Mouse (Mus musculus) bone marrow, adult 2 months (tissue): ENCODE measurements around the gene Rmnd5a.

Experiments used
- CTCF ChIP-seq: fragments of 200-500 bp; IDR thresholded peaks from 2 replicates; pipeline ENCODE4 v1.5.1; 2011; ENCODE audit warnings: low read length, control low read depth; ENCODE audit not compliant: control insufficient read depth, insufficient read depth
- POLR2A ChIP-seq: fragments of 200-500 bp; IDR thresholded peaks from 2 replicates; pipeline ENCODE4 v1.6.1; 2011; ENCODE audit warnings: low read depth, mild to moderate bottlenecking, control low read depth, low read length, borderline replicate concordance; ENCODE audit not compliant: control insufficient read depth

DNA sequence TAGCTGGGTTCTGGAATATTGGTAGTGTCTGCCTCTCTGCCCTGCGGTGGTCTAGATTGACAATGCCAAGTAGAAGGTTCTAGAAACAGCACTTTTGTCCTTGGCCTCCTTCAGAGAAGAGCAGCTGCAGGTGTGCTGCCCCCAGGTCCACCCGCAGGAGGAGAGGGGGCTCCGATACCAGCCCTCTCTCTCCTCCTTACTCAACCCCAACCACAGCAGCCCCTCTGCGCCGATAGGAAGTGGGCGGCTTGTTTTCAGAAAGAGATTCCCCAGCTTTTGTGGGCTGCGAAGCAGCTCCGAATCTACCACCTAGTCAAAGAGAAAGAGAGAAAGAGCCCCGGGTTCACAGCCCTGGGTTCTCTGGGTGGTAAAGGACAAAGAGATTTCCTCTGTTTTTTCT, 99.3 kb downstream of the Rmnd5a start:
- TF ChIP-seq POLR2A (no peak), CTCF (no peak)
